Mouse (Mus musculus) cerebellum, postnatal 14 days (tissue): ENCODE measurements at regions not wholly inside any gene's neighbourhood (a gene's known extent, or its start where the extent isn't known, plus 50 kb on each side); places are given as distances from the start of the nearest gene placed in this dataset.

ENCODE experiments used
- DNase-seq, 2 experiments: peaks; one replicate each; pipeline ENCODE4 v3.0.0; 2021; ENCODE audit warnings: mixed read lengths in 2 of 2

GRCm38 (mm10) chr14:81193689-81194088, 1209.8 kb downstream of the Olfm4 start:
- no peak for DNase-seq

- peak; percentile 52 for DNase-seq
Observed at GRCm38 (mm10) chr14:81195657-81196353, 1211.9 kb downstream of the Olfm4 start.
